Comparison of ENCODE assay signal across 8 mouse cellular contexts in the genomic region with DNA sequence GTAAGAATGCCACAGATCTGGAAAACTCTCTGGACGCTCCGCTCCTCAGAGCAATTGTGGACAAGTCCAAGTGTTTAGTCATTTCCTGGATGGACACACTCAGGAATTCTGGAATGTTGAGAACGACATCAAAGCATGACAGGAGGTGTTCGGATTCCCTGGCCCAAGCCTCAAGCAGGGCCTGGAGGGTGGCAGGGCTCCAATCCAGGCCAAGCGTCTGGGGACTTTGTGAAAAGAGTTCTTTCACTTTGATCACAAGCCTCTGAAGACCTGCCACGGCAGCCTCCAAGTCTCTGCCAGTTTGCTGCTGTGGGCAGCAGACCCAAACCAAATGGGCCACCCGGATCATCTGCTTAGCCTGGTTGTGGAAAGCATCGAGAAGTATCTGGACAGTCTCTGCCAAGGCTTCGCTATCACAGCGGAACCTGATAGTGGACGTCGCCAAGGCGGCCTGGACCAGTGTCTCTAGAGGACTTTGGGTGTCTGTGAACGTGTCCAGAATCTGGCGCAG. TPM values are rescaled to one million over a fixed set of nuclear protein-coding genes. Genes with fewer than 3 reads are reported as not detected.
DNase-seq lines count a peak whose midpoint lies in the region; ATAC-seq and TF ChIP-seq lines count a peak whose summit lies in the region.

No protein-coding gene starts in this region.

- peaks cover 11% of the 10 kb centered on the region for H3K4me1 ChIP-seq in embryonic facial prominence, embryonic 12.5 days
- H3K4me1 ChIP-seq in intestine, postnatal 0 days (replicated peaks; ENCODE audit: control insufficient read depth, insufficient read depth, low read length) = no peaks in the 10 kb centered on the region
- H3K4me1 ChIP-seq in midbrain, postnatal 0 days (ENCODE audit: insufficient read depth, low read length) = peaks cover 6% of the 10 kb centered on the region; the same call in 1 of the 2 replicates

- 26% methylated on average over 15 of the region's 15 CpGs for WGBS in embryonic facial prominence, embryonic 12.5 days
- WGBS in intestine, postnatal 0 days = 31% methylated on average over 15 of the region's 15 CpGs
- WGBS in midbrain, postnatal 0 days = 23% methylated on average over 15 of the region's 15 CpGs

- peak; percentile 13 for DNase-seq in kidney, postnatal 10 days
- DNase-seq in kidney, postnatal 14 days = no peak
- DNase-seq in adrenal gland, postnatal 14 days = peak; percentile 29
- DNase-seq in midbrain, postnatal 0 days (ENCODE audit: low spot score) = peak; percentile 22
- DNase-seq in urinary bladder, postnatal 25 days (ENCODE audit: low spot score) = no peak

- no peak overlapping the region for H3K27ac ChIP-seq in embryonic facial prominence, embryonic 12.5 days
- H3K27ac ChIP-seq in intestine, postnatal 0 days (ENCODE audit: low read depth, low read length) = no peak overlapping the region
- peak overlapping the region; percentile 52; the same call in 1 of the 2 replicates for H3K27ac ChIP-seq in midbrain, postnatal 0 days (ENCODE audit: low read depth, low read length)

- H3K36me3 ChIP-seq in embryonic facial prominence, embryonic 12.5 days = no peaks in the 10 kb centered on the region
- no peaks in the 10 kb centered on the region for H3K36me3 ChIP-seq in intestine, postnatal 0 days (ENCODE audit: control insufficient read depth, insufficient read depth)
- no peaks in the 10 kb centered on the region for H3K36me3 ChIP-seq in midbrain, postnatal 0 days (ENCODE audit: insufficient read depth, low read length)

- H3K9ac ChIP-seq in embryonic facial prominence, embryonic 12.5 days = peak overlapping the region; percentile 65; the same call in 1 of the 2 replicates
- no peak overlapping the region for H3K9ac ChIP-seq in intestine, postnatal 0 days (ENCODE audit: low read depth, low read length)
- H3K9ac ChIP-seq in midbrain, postnatal 0 days (replicated peaks; ENCODE audit: low read length, poor library complexity, severe bottlenecking) = peak overlapping the region; percentile 70; the same call in 1 of the 2 replicates

- H3K27me3 ChIP-seq in embryonic facial prominence, embryonic 12.5 days = peaks cover 42% of the 10 kb centered on the region
- H3K27me3 ChIP-seq in intestine, postnatal 0 days (replicated peaks; ENCODE audit: control insufficient read depth, insufficient read depth, low read length) = peaks cover 37% of the 10 kb centered on the region
- 0 out of 2 replicates have a peak, but pooled peaks cover 8% of the 10 kb centered on the region for H3K27me3 ChIP-seq in midbrain, postnatal 0 days (ENCODE audit: insufficient read depth, low read length)

- H3K4me3 ChIP-seq in embryonic facial prominence, embryonic 12.5 days = peak overlapping the region; percentile 47
- peak overlapping the region; percentile 33 for H3K4me3 ChIP-seq in intestine, postnatal 0 days (ENCODE audit: low read depth, low read length)
- peak overlapping the region; percentile 46 for H3K4me3 ChIP-seq in midbrain, postnatal 0 days (ENCODE audit: low read depth, low read length)

- no peaks in the 10 kb centered on the region for H3K9me3 ChIP-seq in embryonic facial prominence, embryonic 12.5 days
- H3K9me3 ChIP-seq in intestine, postnatal 0 days (ENCODE audit: control insufficient read depth) = no peaks in the 10 kb centered on the region
- H3K9me3 ChIP-seq in midbrain, postnatal 0 days (ENCODE audit: low read length) = no peaks in the 10 kb centered on the region

- H3K4me2 ChIP-seq in embryonic facial prominence, embryonic 12.5 days (replicated peaks) = peak overlapping the region; percentile 92
- H3K4me2 ChIP-seq in intestine, postnatal 0 days (replicated peaks; ENCODE audit: low read depth) = peak overlapping the region; percentile 71
- peak overlapping the region; percentile 89 for H3K4me2 ChIP-seq in midbrain, postnatal 0 days (ENCODE audit: low read depth, low read length, poor library complexity, severe bottlenecking)

- TF ChIP-seq CTCF in intestine, postnatal 0 days (IDR thresholded peaks at IDR 0.05; ENCODE audit: low read depth) = no peak
- TF ChIP-seq CTCF in midbrain, postnatal 0 days (IDR thresholded peaks at IDR 0.05) = no peak

- no peak for ATAC-seq in embryonic facial prominence, embryonic 12.5 days (ENCODE audit: insufficient number of reproducible peaks, insufficient read depth, low FRiP score, low TSS enrichment)
- no peak for ATAC-seq in intestine, postnatal 0 days
- no peak; the same call in 1 of the 2 replicates for ATAC-seq in midbrain, postnatal 0 days (ENCODE audit: low FRiP score)
- no peak for ATAC-seq in inflammation-experienced regulatory T-cells, adult 6 months

RNA-seq across cellular contexts. Expression of gene Vinac1, which starts 9.5 kb away (rescaled TPM):
- 0.11 TPM in 2 replicates for total RNA-seq in adrenal gland, postnatal 14 days (2021)
- 0.08 and 0.13 TPM in 2 replicates for polyA plus RNA-seq in embryonic facial prominence, embryonic 12.5 days (2016; fragmentation: Nextera tagmentation; extraction: Ambion mirVana)
- not detected in 2 replicates for polyA plus RNA-seq in intestine, postnatal 0 days (2015; fragmentation: Nextera tagmentation; extraction: Ambion mirVana)
- 1.8 and 2.3 TPM in 2 replicates for total RNA-seq in midbrain, postnatal 0 days (2014; rRNA removed)
- 0.94 and 1.1 TPM in 2 replicates for polyA plus RNA-seq in midbrain, postnatal 0 days (2015; fragmentation: Nextera tagmentation; extraction: Ambion mirVana)
- under 1 TPM in 1 of 3 experiments, not detected in 2; 0.16 TPM for polyA plus RNA-seq in inflammation-experienced regulatory T-cells, adult 6 months (2017; shearing (Covaris generic))

RNA-seq across cellular contexts. Expression of gene Ttl, which starts 27.3 kb away (rescaled TPM):
- total RNA-seq in adrenal gland, postnatal 14 days (2021) = 11.0 and 11.2 TPM in 2 replicates
- polyA plus RNA-seq in embryonic facial prominence, embryonic 12.5 days (2016; fragmentation: Nextera tagmentation; extraction: Ambion mirVana) = 19.3 and 20.9 TPM in 2 replicates
- 3.4 and 3.5 TPM in 2 replicates for polyA plus RNA-seq in intestine, postnatal 0 days (2015; fragmentation: Nextera tagmentation; extraction: Ambion mirVana)
- total RNA-seq in midbrain, postnatal 0 days (2014; rRNA removed) = 53.7 and 58.0 TPM in 2 replicates
- 28.8 and 30.2 TPM in 2 replicates for polyA plus RNA-seq in midbrain, postnatal 0 days (2015; fragmentation: Nextera tagmentation; extraction: Ambion mirVana)
- polyA plus RNA-seq in inflammation-experienced regulatory T-cells, adult 6 months (2017; shearing (Covaris generic)) = 1 to 10 TPM; 1.2 to 2.0 (median 1.3) TPM

Comparison
In these comparisons a context has a peak if more than half of its experiments do, and no peak if none do; other contexts are left out.
1. DNase-seq: peak in kidney, postnatal 10 days (single experiment), adrenal gland, postnatal 14 days (single experiment) and midbrain, postnatal 0 days (single experiment); none in kidney, postnatal 14 days (single experiment) and urinary bladder, postnatal 25 days (single experiment).
2. Peak in every context shown above with its lines, with median percentiles within 50 percentile points of each other: H3K4me2 ChIP-seq and H3K4me3 ChIP-seq.